Mouse (Mus musculus) myocyte (in vitro differentiated cells): Measurements from ENCODE around the gene Sco1. TPM values are rescaled to one million over a fixed set of nuclear protein-coding genes. Genes with fewer than 3 reads are reported as not detected.

Experiments
- H3K27me3 ChIP-seq: one replicate; pipeline ENCODE4 v1.6.1; 2011; ENCODE audit not compliant: control insufficient read depth, insufficient read depth, insufficient read length
- H3K36me3 ChIP-seq: one replicate; pipeline ENCODE4 v1.6.1; 2011; ENCODE audit not compliant: control insufficient read depth, insufficient read depth
- H3K4me2 ChIP-seq: one replicate; pipeline ENCODE4 v1.6.1; 2011; ENCODE audit warnings: low read depth, control low read depth
- H3K4me3 ChIP-seq: one replicate; pipeline ENCODE4 v1.5.1; 2011; ENCODE audit warnings: mild to moderate bottlenecking, control low read depth, moderate library complexity
- H3K79me2 ChIP-seq: one replicate; pipeline ENCODE4 v1.6.1; 2011; ENCODE audit not compliant: control insufficient read depth, insufficient read depth
- H3ac ChIP-seq: one replicate; pipeline ENCODE4 v1.6.1; 2011; ENCODE audit not compliant: control insufficient read depth, insufficient read length
- CEBPB ChIP-seq: IDR thresholded peaks from 2 replicates; pipeline ENCODE4 v1.6.1; 2011; ENCODE audit warnings: mild to moderate bottlenecking, moderate library complexity; ENCODE audit not compliant: poor library complexity, insufficient read depth, severe bottlenecking
- E2F4 ChIP-seq: IDR thresholded peaks from one replicate; pipeline ENCODE4 v1.6.1; 2011; ENCODE audit warnings: mild to moderate bottlenecking, control low read depth, moderate library complexity; ENCODE audit not compliant: insufficient read depth
- MAX ChIP-seq: IDR thresholded peaks from one replicate; pipeline ENCODE4 v1.6.1; 2011; ENCODE audit warnings: low read depth, mild to moderate bottlenecking, control low read depth
- MYOD1 ChIP-seq, 3 experiments: IDR thresholded peaks; one replicate each; pipeline ENCODE4 v1.6.1; 2011; ENCODE audit warnings: control low read depth in 2 of 3, low read depth in 2 of 3, mild to moderate bottlenecking in 2 of 3, moderate library complexity in 1 of 3; ENCODE audit not compliant: insufficient read length in 2 of 3, control insufficient read depth in 1 of 3
- MYOG ChIP-seq, 3 experiments: IDR thresholded peaks; one replicate each; pipeline ENCODE4 v1.6.1; 2011; ENCODE audit warnings: control low read depth in 2 of 3, low read depth in 2 of 3, mild to moderate bottlenecking in 2 of 3; ENCODE audit not compliant: insufficient read length in 2 of 3, control insufficient read depth in 1 of 3, insufficient read depth in 1 of 3
- POLR2A ChIP-seq: IDR thresholded peaks from one replicate; pipeline ENCODE4 v1.6.1; 2011; ENCODE audit warnings: low read depth, mild to moderate bottlenecking, control low read depth, moderate library complexity; ENCODE audit not compliant: insufficient read length
- POLR2AphosphoS2 ChIP-seq: IDR thresholded peaks from one replicate; pipeline ENCODE4 v1.6.1; 2011; ENCODE audit warnings: low read depth, control low read depth; ENCODE audit not compliant: insufficient read length
- REST ChIP-seq: IDR thresholded peaks from one replicate; pipeline ENCODE4 v1.6.1; 2011; ENCODE audit warnings: mild to moderate bottlenecking, control low read depth, moderate library complexity; ENCODE audit not compliant: insufficient read depth, insufficient read length
- SRF ChIP-seq: IDR thresholded peaks from one replicate; pipeline ENCODE4 v1.6.1; 2011; ENCODE audit warnings: low read depth; ENCODE audit not compliant: control insufficient read depth, insufficient read length
- TCF12 ChIP-seq: IDR thresholded peaks from one replicate; pipeline ENCODE4 v1.6.1; 2011; ENCODE audit warnings: mild to moderate bottlenecking, control low read depth; ENCODE audit not compliant: poor library complexity, insufficient read depth, severe bottlenecking
- TCF3 ChIP-seq: IDR thresholded peaks from one replicate; pipeline ENCODE4 v1.6.1; 2011; ENCODE audit warnings: low read depth, control low read depth; ENCODE audit not compliant: insufficient read length
- USF1 ChIP-seq: IDR thresholded peaks from one replicate; pipeline ENCODE4 v1.6.1; 2011; ENCODE audit warnings: low read depth, mild to moderate bottlenecking, control low read depth, moderate library complexity
- polyA plus RNA-seq: library from polyadenylated mRNA; unstranded; fragments of >200 nt; fragmentation: generic; extraction: Trizol; gene quantifications from one replicate; pipeline ENCODE4 v1.2.1, GENCODE M21; 2012; ENCODE audit warnings: missing spikeins

The Sco1 gene
- polyA plus RNA-seq, 1 experiment, result 14.7 TPM

DNA sequence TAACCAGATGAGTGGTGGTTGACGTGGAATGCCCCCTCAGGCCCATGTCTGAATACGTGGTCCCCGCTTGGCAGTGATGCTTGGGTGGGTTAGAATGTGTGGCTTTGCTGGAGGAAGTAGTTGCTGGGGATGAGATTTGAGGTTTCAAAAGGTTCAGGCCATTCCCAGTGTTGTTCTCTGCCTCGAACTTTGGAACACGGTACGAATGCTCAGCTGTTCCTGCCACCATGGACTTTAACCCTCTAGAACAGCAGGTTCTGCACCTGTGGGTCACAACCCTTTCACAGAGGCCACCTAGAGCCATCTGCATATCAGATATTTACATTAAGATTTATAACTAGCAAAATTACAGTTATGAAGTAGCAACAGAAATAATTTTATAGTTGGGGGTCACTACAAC is 16.2 kb upstream of the Sco1 start:
- TF ChIP-seq MYOD1 (IDR thresholded peaks at IDR 0.05; ENCODE audit: control insufficient read depth in 1 of 3, insufficient read length in 2 of 3, low read depth in 2 of 3), result no peak
- TF ChIP-seq POLR2A, result no peak
- no peak for TF ChIP-seq MAX
- TF ChIP-seq E2F4, result no peak
- TF ChIP-seq CEBPB, result no peak
- TF ChIP-seq TCF3, result no peak
- TF ChIP-seq MYOG (IDR thresholded peaks at IDR 0.05; ENCODE audit: control insufficient read depth in 1 of 3, insufficient read depth in 1 of 3, insufficient read length in 2 of 3, low read depth in 2 of 3), result no peak
- TF ChIP-seq USF1, result no peak
- no peak for TF ChIP-seq REST
- TF ChIP-seq POLR2AphosphoS2, result no peak
- TF ChIP-seq TCF12, result no peak
- TF ChIP-seq SRF, result no peak
- Histone ChIP-seq H3K4me3 (no peak overlapping the region), H3K36me3 (peaks cover 32% of the 10 kb centered on the region), H3K4me2 (no peak overlapping the region), H3K27me3 (no peaks in the 10 kb centered on the region), H3ac (no peak overlapping the region), H3K79me2 (no peaks in the 10 kb centered on the region)

DNA sequence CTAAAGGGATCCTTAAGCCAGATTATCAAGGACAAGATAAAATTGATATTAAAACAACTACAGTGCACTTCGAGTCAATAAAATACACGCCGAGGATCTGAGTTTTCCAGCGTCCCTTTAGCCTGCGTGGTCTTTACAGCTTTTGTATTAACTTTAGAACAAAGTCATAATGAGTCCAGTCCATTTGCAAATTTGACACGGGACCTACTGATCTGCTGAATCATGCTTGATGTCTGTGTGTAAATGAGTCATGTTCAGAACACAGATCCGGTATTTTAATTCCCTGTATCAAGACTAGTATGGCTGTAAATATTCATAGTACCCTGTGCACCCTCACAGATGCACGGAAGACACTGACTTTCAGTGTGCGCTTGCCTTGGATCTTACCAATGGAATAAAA is 15.6 kb upstream of the Sco1 start:
- TF ChIP-seq SRF (no peak), POLR2A (no peak)
- Histone ChIP-seq H3K4me2 (no peak overlapping the region), H3K36me3 (peaks cover 39% of the 10 kb centered on the region), H3K4me3 (no peak overlapping the region), H3ac (no peak overlapping the region), H3K27me3 (no peaks in the 10 kb centered on the region), H3K79me2 (no peaks in the 10 kb centered on the region)

GRCm38 (mm10) chr11:67039799-67040198 is 12.7 kb upstream of the Sco1 start:
- Histone ChIP-seq H3K36me3 (peaks cover 44% of the 10 kb centered on the region), H3K27me3 (no peaks in the 10 kb centered on the region), H3K4me2 (no peak overlapping the region), H3K4me3 (no peak overlapping the region), H3ac (no peak overlapping the region), H3K79me2 (no peaks in the 10 kb centered on the region)
- TF ChIP-seq POLR2A (no peak), MAX (no peak), MYOD1 (IDR thresholded peaks at IDR 0.05; ENCODE audit: control insufficient read depth in 1 of 3, insufficient read length in 2 of 3, low read depth in 2 of 3) (no peak), TCF12 (no peak), REST (no peak), TCF3 (no peak), CEBPB (no peak)

DNA sequence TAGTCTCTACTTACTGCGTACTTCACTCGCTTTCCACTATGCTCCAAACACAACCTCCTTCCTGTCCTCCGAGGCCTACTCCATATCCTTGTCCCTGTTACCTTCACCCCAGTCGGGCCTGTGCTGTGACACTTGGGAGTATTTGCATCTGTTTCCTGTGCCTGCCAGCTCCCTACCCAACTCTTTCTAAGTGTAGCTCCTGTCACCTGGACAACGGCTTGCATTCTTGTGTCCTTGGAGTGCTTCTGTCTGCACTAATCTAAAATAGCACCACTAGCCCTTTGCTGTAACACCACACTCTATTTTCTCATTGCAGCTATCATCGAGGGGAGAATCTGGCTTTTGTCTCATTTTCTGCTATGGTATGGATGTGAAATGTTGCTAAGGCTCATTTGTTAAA is 12.0 kb upstream of the Sco1 start:
- Histone ChIP-seq H3K36me3 (peaks cover 49% of the 10 kb centered on the region), H3K4me2 (no peak overlapping the region)

GRCm38 (mm10) chr11:67043007-67043406 is 9.5 kb upstream of the Sco1 start:
- H3K79me2 ChIP-seq, result no peaks in the 10 kb centered on the region
- H3K4me2 ChIP-seq, result no peak overlapping the region
- no peak overlapping the region for H3K4me3 ChIP-seq
- TF ChIP-seq POLR2A (no peak), TCF3 (no peak), REST (no peak), TCF12 (no peak), E2F4 (no peak), MYOG (IDR thresholded peaks at IDR 0.05; ENCODE audit: control insufficient read depth in 1 of 3, insufficient read depth in 1 of 3, insufficient read length in 2 of 3, low read depth in 2 of 3) (no peak), MAX (no peak), CEBPB (no peak)
- peaks cover 38% of the 10 kb centered on the region for H3K36me3 ChIP-seq
- no peaks in the 10 kb centered on the region for H3K27me3 ChIP-seq
- H3ac ChIP-seq, result no peak overlapping the region

More for the DNA sequence above, 12.0 kb upstream of the Sco1 start:
- no peaks in the 10 kb centered on the region for H3K27me3 ChIP-seq
- TF ChIP-seq TCF12, result no peak
- TF ChIP-seq USF1, result no peak
- no peak for TF ChIP-seq TCF3
- TF ChIP-seq E2F4, result no peak
- TF ChIP-seq CEBPB, result no peak
- no peak for TF ChIP-seq POLR2AphosphoS2
- TF ChIP-seq POLR2A, result no peak
- no peak for TF ChIP-seq MAX
- H3ac ChIP-seq, result no peak overlapping the region
- no peaks in the 10 kb centered on the region for H3K79me2 ChIP-seq
- no peak overlapping the region for H3K4me3 ChIP-seq
